Mouse (Mus musculus) heart, postnatal 14 days (tissue): ENCODE measurements at regions not wholly inside any gene's neighbourhood (a gene's known extent, or its start where the extent isn't known, plus 50 kb on each side); places are given as distances from the start of the nearest gene placed in this dataset.

Experiments used
- DNase-seq, 2 experiments: peaks; one replicate each; pipeline ENCODE4 v3.0.0; 2021 to 2022
- intact Hi-C: fragments of 180-260 bp; cut with DNase I; formaldehyde crosslinking; loops from one replicate; pipeline ENCODE4 v1.15.1; 2025

DNA sequence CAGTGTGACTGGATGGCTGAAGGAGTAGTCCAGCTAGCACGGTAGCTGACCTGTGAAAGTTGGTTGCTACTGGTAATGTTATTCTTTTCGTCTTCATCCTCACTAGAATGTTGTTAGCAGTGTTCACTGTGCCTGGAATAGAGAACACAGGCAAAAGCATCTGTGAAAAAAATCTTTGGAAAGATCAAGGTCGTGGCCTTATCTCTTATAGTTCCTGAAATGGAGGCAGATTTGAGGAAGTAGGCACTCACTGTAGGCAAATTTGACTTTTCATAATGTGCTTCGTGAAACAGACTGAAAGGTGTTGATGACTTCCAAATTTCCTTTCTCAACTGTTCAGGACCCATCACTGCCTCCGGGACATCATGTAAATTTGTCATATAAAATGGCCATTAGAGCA, 124.5 kb upstream of the Adamts9 start:
- no peak for DNase-seq
- intact Hi-C loops: loop anchor here (2.0 to 10.0 kb wide), 3 partner anchors 84 to 377 kb away; partner anchors contain the start of gene Adamts9

- intact Hi-C loops: loop anchor here (2.0 to 10.0 kb wide), 3 partner anchors 86 to 378 kb away; partner anchors contain the start of gene Adamts9
- no peak for DNase-seq
These were observed 123.5 kb upstream of the Adamts9 start for GRCm38 (mm10) chr6:93066553-93067376.

DNA sequence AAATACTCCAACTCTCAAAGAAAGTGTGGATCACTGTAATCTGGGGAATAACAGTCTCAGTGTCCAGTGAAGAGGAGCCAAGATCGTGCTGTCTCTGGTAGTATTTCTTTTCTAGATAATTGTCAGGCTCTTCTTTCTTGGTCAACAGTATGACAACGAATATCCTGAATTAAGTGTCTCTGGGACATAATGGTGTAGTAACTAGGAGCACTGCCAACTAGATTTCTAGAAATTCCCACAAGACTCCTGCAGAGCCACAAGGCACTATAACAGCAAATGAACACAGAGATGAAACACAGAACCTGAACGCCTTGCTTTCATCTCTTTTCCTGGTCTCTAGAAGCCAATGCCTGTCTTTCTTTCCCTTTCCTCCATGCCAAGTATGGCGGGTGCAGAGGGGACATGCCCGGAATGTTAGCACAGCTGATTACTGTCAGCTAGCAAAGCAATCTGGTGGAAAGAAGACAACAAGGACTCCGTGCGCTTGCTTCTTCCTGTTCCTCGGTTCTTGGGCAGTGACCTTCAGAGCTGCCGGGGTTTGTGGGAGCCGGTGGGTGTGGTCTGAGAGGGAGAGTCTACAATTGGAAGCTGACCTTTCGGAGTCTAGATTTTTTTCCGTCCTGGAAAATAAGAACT, 122.7 kb upstream of the Adamts9 start:
- intact Hi-C loops: loop anchor here (2.0 to 10.0 kb wide), 3 partner anchors 86 to 379 kb away; partner anchors contain the start of gene Adamts9
- peak; percentile 53 for DNase-seq

DNA sequence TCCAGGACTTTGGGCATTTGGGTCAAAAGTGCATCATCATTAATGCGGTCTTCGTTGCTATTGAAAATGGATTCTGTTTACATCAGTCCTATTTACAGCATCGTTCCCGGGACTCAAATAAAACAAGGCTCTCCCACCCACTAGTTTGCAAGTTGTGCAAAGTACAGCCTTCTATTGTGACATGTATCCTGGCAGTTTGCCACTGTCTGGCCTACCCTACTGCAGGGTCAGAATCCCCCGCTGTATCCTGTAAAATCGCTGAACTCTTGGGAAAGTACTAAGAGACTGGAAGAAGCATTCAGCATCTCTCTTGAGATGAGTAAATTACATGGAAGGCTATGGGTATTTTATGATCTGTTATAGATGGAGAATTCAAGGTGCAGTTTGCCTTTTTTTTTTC, 122.1 kb upstream of the Adamts9 start:
- intact Hi-C loops: loop anchor here (5.0 to 10.0 kb wide), 2 partner anchors 87 to 379 kb away; no protein-coding TSS in a partner anchor
- DNase-seq: peak; percentile 32 to 57

- no peak for DNase-seq
- intact Hi-C loops: loop anchor here (5.0 to 10.0 kb wide), 3 partner anchors 57 to 380 kb away; no protein-coding TSS in a partner anchor
These were observed 121.1 kb upstream of the Adamts9 start for GRCm38 (mm10) chr6:93064366-93064765.

- intact Hi-C loops: loop anchor here (5.0 to 10.0 kb wide), 3 partner anchors 54 to 383 kb away; no protein-coding TSS in a partner anchor
- DNase-seq: no peak
These were observed 118.4 kb upstream of the Adamts9 start for GRCm38 (mm10) chr6:93061741-93062140.

GRCm38 (mm10) chr6:93045524-93045923, 102.2 kb upstream of the Adamts9 start:
- no peak for DNase-seq
- intact Hi-C loops: no loop called here

DNA sequence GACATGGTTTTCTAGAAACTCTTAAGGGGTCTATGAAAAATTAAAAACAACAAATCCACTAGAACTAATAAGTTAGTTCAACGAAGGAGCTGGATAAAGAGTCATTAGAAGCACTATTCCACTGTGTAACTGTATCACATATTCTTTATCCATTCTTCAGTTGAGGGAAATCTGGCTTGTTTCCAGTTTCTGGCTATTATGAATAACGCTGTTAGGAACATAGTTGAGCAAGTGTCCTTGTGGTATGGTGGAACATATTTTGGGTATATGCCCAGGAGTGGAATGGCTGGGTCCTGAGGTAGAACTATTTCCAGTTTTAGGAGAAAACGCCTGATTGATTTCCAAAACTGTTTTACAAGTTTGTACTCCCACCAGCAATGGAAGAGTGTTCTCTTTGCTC, 97.7 kb upstream of the Adamts9 start:
- DNase-seq: no peak
- intact Hi-C loops: no loop called here

GRCm38 (mm10) chr6:93031812-93032330, 88.6 kb upstream of the Adamts9 start:
- intact Hi-C loops: no loop called here
- DNase-seq: no peak

DNA sequence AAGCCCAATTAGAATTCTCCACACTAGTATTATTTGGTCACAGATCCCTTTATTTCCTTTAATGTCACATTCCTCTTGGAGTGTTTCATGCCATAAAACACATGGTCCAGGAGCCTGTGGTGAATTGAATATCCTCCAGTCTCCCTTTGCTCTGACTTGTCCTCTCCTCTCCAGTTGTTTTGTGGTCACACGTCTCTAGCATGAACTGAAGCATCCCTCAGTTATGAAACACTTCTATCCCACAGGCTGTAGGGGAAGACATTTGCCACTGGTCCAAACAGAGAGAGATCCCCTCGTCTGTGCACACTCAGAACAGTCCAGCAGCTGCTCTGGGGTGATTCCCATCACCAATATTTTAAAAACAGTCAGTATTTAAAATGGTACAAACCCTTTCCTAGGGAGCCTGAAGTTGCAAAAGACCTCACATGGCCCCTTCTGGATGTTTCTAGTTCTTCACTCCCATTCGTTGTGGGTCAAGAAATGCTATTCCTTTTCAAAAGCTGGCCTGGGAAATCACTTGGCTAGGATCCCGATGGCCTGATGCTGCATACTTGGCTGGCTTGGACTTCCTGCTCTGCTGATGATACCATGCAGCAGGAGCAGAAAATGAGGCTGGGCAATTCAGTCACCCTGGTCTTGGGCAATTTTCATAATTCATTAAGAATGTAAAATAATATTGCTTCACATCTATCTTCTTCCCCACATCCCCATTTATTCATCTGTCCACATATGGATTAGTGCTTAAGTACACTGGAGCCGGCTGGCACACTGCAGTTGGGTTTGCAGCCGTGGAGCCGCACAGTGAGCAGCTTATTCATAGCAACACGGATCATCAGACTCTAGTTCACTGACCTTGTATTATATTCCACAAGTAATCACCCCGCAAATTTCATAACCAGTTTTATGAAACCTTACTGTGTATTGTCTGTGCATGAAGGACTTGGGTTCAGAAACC, 83.1 kb upstream of the Adamts9 start:
- DNase-seq: peak; percentile 60 to 76
- intact Hi-C loops: no loop called here

DNA sequence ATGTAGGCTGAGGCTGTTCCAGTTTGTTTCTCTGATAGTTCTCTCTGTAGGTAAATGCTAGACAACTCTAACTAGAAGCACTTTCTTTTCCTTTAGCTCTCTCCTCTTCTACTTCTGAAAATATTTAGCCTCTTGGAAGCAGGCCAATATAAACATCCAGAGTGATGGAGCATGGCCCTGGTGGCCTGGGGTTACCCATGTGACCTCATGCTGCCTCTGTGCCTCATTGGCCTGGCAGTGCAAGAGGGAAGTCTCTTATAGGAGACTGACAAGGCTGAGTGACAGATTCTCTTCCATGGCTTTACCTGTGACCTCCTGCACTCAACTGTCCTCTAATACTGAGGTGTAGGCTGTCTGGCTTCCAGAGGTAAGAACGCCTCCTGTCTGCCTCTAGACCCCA, 71.2 kb upstream of the Adamts9 start:
- intact Hi-C loops: no loop called here
- no peak for DNase-seq

- intact Hi-C loops: no loop called here
- no peak for DNase-seq
These were observed 68.6 kb upstream of the Adamts9 start for GRCm38 (mm10) chr6:93011906-93012305.

- peak in 1 of 2 experiments; percentile 35 for DNase-seq
- intact Hi-C loops: loop anchor here (5.0 kb wide), 1 partner anchor 58 kb away; no protein-coding TSS in a partner anchor
These were observed 61.4 kb upstream of the Adamts9 start for GRCm38 (mm10) chr6:93004587-93005240.

DNA sequence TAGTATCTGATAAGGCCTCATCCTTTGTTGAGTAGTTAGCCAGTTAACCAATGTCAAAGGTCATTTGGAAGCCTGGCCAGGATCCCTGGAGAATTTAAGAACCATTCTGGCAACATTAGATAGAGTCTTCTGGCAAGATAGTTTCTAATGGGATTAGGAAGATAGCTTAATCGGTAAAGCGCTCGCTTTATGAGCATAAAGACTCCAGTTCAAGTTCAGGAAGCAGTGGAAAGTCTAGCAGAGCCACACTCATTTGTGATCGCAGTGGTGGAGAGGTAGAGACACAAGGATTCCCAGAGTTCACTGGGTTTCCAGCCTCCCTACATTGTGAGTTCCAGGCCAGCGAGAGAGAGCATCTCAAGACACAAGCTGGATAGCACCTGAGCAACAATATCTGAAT, 60.5 kb upstream of the Adamts9 start:
- intact Hi-C loops: no loop called here

GRCm38 (mm10) chr6:92993647-92994046, 50.4 kb upstream of the Adamts9 start:
- no peak for DNase-seq
- intact Hi-C loops: loop anchor here (5.0 kb wide), 1 partner anchor 69 kb away; no protein-coding TSS in a partner anchor

More for the DNA sequence above, 60.5 kb upstream of the Adamts9 start:
- DNase-seq: no peak
